Mouse (Mus musculus): ENCODE results near the gene Actr3.

GRCm38 (mm10) chr1:125345854-125346253, 89.7 kb downstream of the Actr3 start:
- TF ChIP-seq POLR2A (IDR thresholded peaks at IDR 0.05; ENCODE audit: low read depth, low read length): no peak
- no peak for TF ChIP-seq CTCF (IDR thresholded peaks at IDR 0.05; ENCODE audit: borderline replicate concordance, insufficient read depth, low read length)
